Mouse (Mus musculus): ENCODE measurements at regions not wholly inside any gene's neighbourhood (a gene's known extent, or its start where the extent isn't known, plus 50 kb on each side); places are given as distances from the start of the nearest gene placed in this dataset.

GRCm38 (mm10) chr11:114540503-114540902 lies 127.8 kb upstream of the Rpl38 start:
- no peak overlapping the region for H3K27ac ChIP-seq (ENCODE audit: low read depth, low read length)
- H3K4me1 ChIP-seq (replicated peaks; ENCODE audit: control insufficient read depth, insufficient read depth, low read length): no peaks in the 10 kb centered on the region
- H3K9me3 ChIP-seq (ENCODE audit: control insufficient read depth): no peaks in the 10 kb centered on the region
- no peaks in the 10 kb centered on the region for H3K27me3 ChIP-seq (replicated peaks; ENCODE audit: control insufficient read depth, insufficient read depth, low read length)
- no peak overlapping the region for H3K4me2 ChIP-seq (replicated peaks; ENCODE audit: low read depth)
- no peak overlapping the region for H3K9ac ChIP-seq (ENCODE audit: low read depth, low read length)
- peak; percentile 29 for TF ChIP-seq CTCF (IDR thresholded peaks at IDR 0.05; ENCODE audit: low read depth)
- H3K36me3 ChIP-seq (ENCODE audit: control insufficient read depth, insufficient read depth): no peaks in the 10 kb centered on the region
- ATAC-seq: no peak
- no peak overlapping the region for H3K4me3 ChIP-seq (ENCODE audit: low read depth, low read length)
- WGBS: 70% methylated on average over 3 of the region's 3 CpGs

- Histone ChIP-seq H3K9me3 (ENCODE audit: control insufficient read depth) (no peaks in the 10 kb centered on the region), H3K9ac (ENCODE audit: low read depth, low read length) (no peak overlapping the region), H3K27me3 (replicated peaks; ENCODE audit: control insufficient read depth, insufficient read depth, low read length) (no peaks in the 10 kb centered on the region), H3K4me3 (ENCODE audit: low read depth, low read length) (no peak overlapping the region), H3K4me1 (replicated peaks; ENCODE audit: control insufficient read depth, insufficient read depth, low read length) (no peaks in the 10 kb centered on the region), H3K27ac (ENCODE audit: low read depth, low read length) (no peak overlapping the region), H3K4me2 (replicated peaks; ENCODE audit: low read depth) (no peak overlapping the region), H3K36me3 (ENCODE audit: control insufficient read depth, insufficient read depth) (no peaks in the 10 kb centered on the region)
- no peak for TF ChIP-seq CTCF (IDR thresholded peaks at IDR 0.05; ENCODE audit: low read depth)
- WGBS: 23% methylated on average over 13 of the region's 13 CpGs
- no peak for ATAC-seq
Observed at GRCm38 (mm10) chr11:114536616-114537493, 131.5 kb upstream of the Rpl38 start.

- Histone ChIP-seq H3K27ac (ENCODE audit: low read depth, low read length) (no peak overlapping the region), H3K9me3 (ENCODE audit: control insufficient read depth) (no peaks in the 10 kb centered on the region), H3K4me1 (replicated peaks; ENCODE audit: control insufficient read depth, insufficient read depth, low read length) (no peaks in the 10 kb centered on the region), H3K36me3 (ENCODE audit: control insufficient read depth, insufficient read depth) (no peaks in the 10 kb centered on the region), H3K4me3 (ENCODE audit: low read depth, low read length) (no peak overlapping the region), H3K4me2 (replicated peaks; ENCODE audit: low read depth) (no peak overlapping the region), H3K9ac (ENCODE audit: low read depth, low read length) (no peak overlapping the region), H3K27me3 (replicated peaks; ENCODE audit: control insufficient read depth, insufficient read depth, low read length) (no peaks in the 10 kb centered on the region)
- 82% methylated on average over 9 of the region's 9 CpGs for WGBS
- no peak for ATAC-seq
- no peak for TF ChIP-seq CTCF (IDR thresholded peaks at IDR 0.05; ENCODE audit: low read depth)
Observed at GRCm38 (mm10) chr11:114535900-114536299, 132.4 kb upstream of the Rpl38 start.

- no peak for ATAC-seq
- WGBS: 79% methylated on average over 7 of the region's 7 CpGs
- TF ChIP-seq CTCF (IDR thresholded peaks at IDR 0.05; ENCODE audit: low read depth): no peak
Observed at GRCm38 (mm10) chr11:114534436-114534835, 133.9 kb upstream of the Rpl38 start.

GRCm38 (mm10) chr11:114531241-114531765 lies 137.0 kb upstream of the Rpl38 start:
- Histone ChIP-seq H3K27me3 (replicated peaks; ENCODE audit: control insufficient read depth, insufficient read depth, low read length) (no peaks in the 10 kb centered on the region), H3K4me3 (ENCODE audit: low read depth, low read length) (no peak overlapping the region), H3K9me3 (ENCODE audit: control insufficient read depth) (no peaks in the 10 kb centered on the region), H3K4me1 (replicated peaks; ENCODE audit: control insufficient read depth, insufficient read depth, low read length) (no peaks in the 10 kb centered on the region), H3K4me2 (replicated peaks; ENCODE audit: low read depth) (no peak overlapping the region), H3K36me3 (ENCODE audit: control insufficient read depth, insufficient read depth) (no peaks in the 10 kb centered on the region), H3K9ac (ENCODE audit: low read depth, low read length) (no peak overlapping the region), H3K27ac (ENCODE audit: low read depth, low read length) (no peak overlapping the region)
- 36% methylated on average over 4 of the region's 4 CpGs for WGBS
- ATAC-seq: no peak
- no peak for TF ChIP-seq CTCF (IDR thresholded peaks at IDR 0.05; ENCODE audit: low read depth)

More at GRCm38 (mm10) chr11:114534436-114534835, 133.9 kb upstream of the Rpl38 start:
- H3K4me3 ChIP-seq (ENCODE audit: low read depth, low read length): no peak overlapping the region
- H3K9me3 ChIP-seq (ENCODE audit: control insufficient read depth): no peaks in the 10 kb centered on the region
- no peak overlapping the region for H3K4me2 ChIP-seq (replicated peaks; ENCODE audit: low read depth)
- H3K9ac ChIP-seq (ENCODE audit: low read depth, low read length): no peak overlapping the region
- H3K4me1 ChIP-seq (replicated peaks; ENCODE audit: control insufficient read depth, insufficient read depth, low read length): no peaks in the 10 kb centered on the region
- H3K36me3 ChIP-seq (ENCODE audit: control insufficient read depth, insufficient read depth): no peaks in the 10 kb centered on the region
- no peak overlapping the region for H3K27ac ChIP-seq (ENCODE audit: low read depth, low read length)
- H3K27me3 ChIP-seq (replicated peaks; ENCODE audit: control insufficient read depth, insufficient read depth, low read length): no peaks in the 10 kb centered on the region

GRCm38 (mm10) chr11:114528937-114529772 lies 139.2 kb upstream of the Rpl38 start:
- H3K4me1 ChIP-seq (replicated peaks; ENCODE audit: control insufficient read depth, insufficient read depth, low read length): no peaks in the 10 kb centered on the region
- H3K27ac ChIP-seq (ENCODE audit: low read depth, low read length): no peak overlapping the region
- no peak overlapping the region for H3K9ac ChIP-seq (ENCODE audit: low read depth, low read length)
- no peaks in the 10 kb centered on the region for H3K9me3 ChIP-seq (ENCODE audit: control insufficient read depth)
- no peaks in the 10 kb centered on the region for H3K27me3 ChIP-seq (replicated peaks; ENCODE audit: control insufficient read depth, insufficient read depth, low read length)
- WGBS: 60% methylated on average over 10 of the region's 10 CpGs
- no peak for ATAC-seq
- H3K36me3 ChIP-seq (ENCODE audit: control insufficient read depth, insufficient read depth): no peaks in the 10 kb centered on the region
- no peak overlapping the region for H3K4me2 ChIP-seq (replicated peaks; ENCODE audit: low read depth)
- TF ChIP-seq CTCF (IDR thresholded peaks at IDR 0.05; ENCODE audit: low read depth): no peak
- no peak overlapping the region for H3K4me3 ChIP-seq (ENCODE audit: low read depth, low read length)
